Mouse (Mus musculus) yolk sac, embryonic 10.5 days (tissue): ENCODE measurements around the gene Tex52.
"Not testable (repeated sequence)": the region's sequence is repeated elsewhere in the genome, so short reads cannot be mapped to it uniquely, and the experiment has no call there.

ENCODE experiments used
- DNase-seq: peaks from one replicate; pipeline ENCODE4 v3.0.0-alpha.2; 2017; ENCODE audit warnings: low spot score

Gene Tex52

GRCm38 (mm10) chr6:128380594-128381167 is 5.4 kb downstream of the Tex52 start:
- not testable (repeated sequence) for DNase-seq

- no peak for DNase-seq
Observed at GRCm38 (mm10) chr6:128381254-128381653, 6.0 kb downstream of the Tex52 start.

GRCm38 (mm10) chr6:128383752-128384151 is 8.5 kb downstream of the Tex52 start:
- DNase-seq, result no peak

- DNase-seq, result no peak
Observed at GRCm38 (mm10) chr6:128385026-128385425, 9.8 kb downstream of the Tex52 start.

- DNase-seq, result no peak
Observed at GRCm38 (mm10) chr6:128389185-128389584, 13.9 kb downstream of the Tex52 start.

- DNase-seq, result no peak
Observed at GRCm38 (mm10) chr6:128390683-128391082, 15.4 kb downstream of the Tex52 start.

- peak; percentile 86 for DNase-seq
Observed at GRCm38 (mm10) chr6:128397574-128398261, 22.5 kb downstream of the Tex52 start.

GRCm38 (mm10) chr6:128398996-128399395 is 23.7 kb downstream of the Tex52 start, which contains the start of gene Nrip2:
Gene Nrip2, plus strand, starts transcription at chr6:128399296.
- DNase-seq, result no peak

- DNase-seq, result peak; percentile 29
Observed at GRCm38 (mm10) chr6:128399421-128400185, 24.3 kb downstream of the Tex52 start.

GRCm38 (mm10) chr6:128404708-128405107 is 29.5 kb downstream of the Tex52 start:
- DNase-seq, result no peak

- DNase-seq, result no peak
Observed at GRCm38 (mm10) chr6:128408544-128409125, 33.4 kb downstream of the Tex52 start.

GRCm38 (mm10) chr6:128410305-128410704 is 35.0 kb downstream of the Tex52 start:
- no peak for DNase-seq

GRCm38 (mm10) chr6:128411115-128411514 is 35.9 kb downstream of the Tex52 start:
- DNase-seq, result peak; percentile 60

- DNase-seq, result no peak
Observed at GRCm38 (mm10) chr6:128416169-128416568, 40.9 kb downstream of the Tex52 start.

- DNase-seq, result no peak
Observed at GRCm38 (mm10) chr6:128418076-128418475, 42.8 kb downstream of the Tex52 start.

GRCm38 (mm10) chr6:128421036-128421435 is 45.8 kb downstream of the Tex52 start:
- no peak for DNase-seq

GRCm38 (mm10) chr6:128421480-128421879 is 46.2 kb downstream of the Tex52 start:
- no peak for DNase-seq

GRCm38 (mm10) chr6:128423496-128424268 is 48.4 kb downstream of the Tex52 start:
- DNase-seq, result peak; percentile 27

GRCm38 (mm10) chr6:128424269-128425019 is 49.2 kb downstream of the Tex52 start, which contains the start of gene Itfg2:
Gene Itfg2, minus strand, starts transcription at chr6:128424931.
- peak; percentile 96 for DNase-seq

GRCm38 (mm10) chr6:128425046-128425445 is 49.8 kb downstream of the Tex52 start:
- no peak for DNase-seq

GRCm38 (mm10) chr6:128427571-128427970 is 52.3 kb downstream of the Tex52 start:
- DNase-seq, result no peak
